Mouse (Mus musculus) MEL (cell line): ENCODE results near the gene Fbp2.

ENCODE experiments used
- CHD1 ChIP-seq: IDR thresholded peaks from 2 replicates; pipeline ENCODE4 v1.6.1; 2012; ENCODE audit warnings: low read depth, mild to moderate bottlenecking, inconsistent platforms, low read length, improper control_type of control experiment
- CTCF ChIP-seq, 3 experiments: IDR thresholded peaks in 2 of 3; conservative IDR thresholded peaks in 1 of 3; 2 replicates each; pipeline ENCODE4 v1.5.1; 2011 to 2012; ENCODE audit warnings: low read length in 3 of 3, low read depth in 2 of 3, mild to moderate bottlenecking in 2 of 3, improper control_type of control experiment in 1 of 3, inconsistent platforms in 1 of 3, mixed read lengths in 1 of 3, moderate library complexity in 1 of 3; ENCODE audit not compliant: control insufficient read depth in 1 of 3, insufficient read depth in 1 of 3, poor library complexity in 1 of 3, severe bottlenecking in 1 of 3
- GABPA ChIP-seq: IDR thresholded peaks from 2 replicates; pipeline ENCODE4 v1.6.1; 2012; ENCODE audit warnings: low read depth, mild to moderate bottlenecking, inconsistent platforms, low read length, improper control_type of control experiment, moderate library complexity
- HCFC1 ChIP-seq: IDR thresholded peaks from 2 replicates; pipeline ENCODE4 v1.6.1; 2012; ENCODE audit warnings: low read depth, mild to moderate bottlenecking, inconsistent platforms, low read length, improper control_type of control experiment, moderate library complexity
- MAX ChIP-seq: IDR thresholded peaks from 2 replicates; pipeline ENCODE4 v1.6.1; 2011; ENCODE audit warnings: low read length, improper control_type of control experiment
- MXI1 ChIP-seq: IDR thresholded peaks from 2 replicates; pipeline ENCODE4 v1.6.1; 2011; ENCODE audit warnings: mild to moderate bottlenecking, low read depth, low read length, improper control_type of control experiment
- POLR2A ChIP-seq, 2 experiments: IDR thresholded peaks; 2 replicates each; pipeline ENCODE4 v1.6.1; 2011 to 2012; ENCODE audit warnings: low read length in 2 of 2, mild to moderate bottlenecking in 2 of 2, control low read depth in 1 of 2, improper control_type of control experiment in 1 of 2, low read depth in 1 of 2, moderate library complexity in 1 of 2; ENCODE audit not compliant: control insufficient read depth in 1 of 2, insufficient read depth in 1 of 2, poor library complexity in 1 of 2
- TAL1 ChIP-seq: IDR thresholded peaks from 2 replicates; pipeline ENCODE4 v1.6.1; 2012; ENCODE audit warnings: mild to moderate bottlenecking, inconsistent platforms, low read length, moderate library complexity, mixed read lengths
- TCF12 ChIP-seq: IDR thresholded peaks from 2 replicates; pipeline ENCODE4 v1.6.1; 2014; ENCODE audit warnings: low read depth, mild to moderate bottlenecking, inconsistent platforms, low read length, improper control_type of control experiment, moderate library complexity
- ZC3H11A ChIP-seq: IDR thresholded peaks from 2 replicates; pipeline ENCODE4 v1.6.1; 2012; ENCODE audit warnings: low read depth, mild to moderate bottlenecking, inconsistent platforms, low read length, improper control_type of control experiment

DNA sequence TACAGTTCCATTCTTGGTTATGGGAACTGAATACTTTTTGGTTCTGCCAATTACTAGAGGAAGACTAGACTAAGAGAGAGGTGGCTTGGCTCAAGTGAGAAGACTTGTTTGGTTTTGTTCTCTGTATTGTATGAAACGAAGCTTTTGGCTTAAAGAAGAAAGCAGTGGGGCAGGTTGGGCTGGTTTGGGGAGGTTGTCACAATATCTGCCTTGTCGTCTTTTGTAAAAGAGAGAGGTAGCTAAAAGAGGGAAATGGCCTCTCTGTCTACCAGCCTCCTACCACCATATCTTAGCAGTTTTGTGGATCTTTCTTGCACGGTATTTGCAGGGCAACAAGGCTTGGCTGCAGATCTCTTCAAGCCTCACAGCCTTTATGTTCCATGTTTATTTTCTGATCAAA is 14.0 kb upstream of the Fbp2 start:
- no peak for TF ChIP-seq POLR2A (IDR thresholded peaks at IDR 0.05; ENCODE audit: control insufficient read depth in 1 of 2, insufficient read depth in 1 of 2, low read depth in 1 of 2, low read length in 2 of 2, poor library complexity in 1 of 2)
- no peak for TF ChIP-seq MXI1
- no peak for TF ChIP-seq CTCF (IDR thresholded peaks at IDR 0.05 in 2 of 3, conservative IDR thresholded peaks at IDR 0.05 in 1 of 3; ENCODE audit: control insufficient read depth in 1 of 3, insufficient read depth in 1 of 3, low read depth in 2 of 3, low read length in 3 of 3, poor library complexity in 1 of 3, severe bottlenecking in 1 of 3)
- no peak for TF ChIP-seq ZC3H11A
- no peak for TF ChIP-seq TCF12
- TF ChIP-seq TAL1: no peak
- no peak for TF ChIP-seq GABPA
- TF ChIP-seq MAX: no peak
- no peak for TF ChIP-seq HCFC1
- no peak for TF ChIP-seq CHD1
